Mouse (Mus musculus) heart, embryonic 10.5 days (tissue): ENCODE measurements around the gene Cpsf6. TPM values are rescaled to one million over a fixed set of nuclear protein-coding genes. Genes with fewer than 3 reads are reported as not detected.
A peak's percentile ranks its signal among the peaks of the same experiment; 100 is the strongest.

Experiments used
- DNase-seq: peaks from one replicate; pipeline ENCODE4 v3.0.0-alpha.2; 2017; ENCODE audit warnings: low spot score
- H3K27ac ChIP-seq: fragments of 300-500 bp; sonication (generic); 2 replicates; pipeline ENCODE4 v1.5.1; 2016; ENCODE audit warnings: mild to moderate bottlenecking
- H3K27me3 ChIP-seq: fragments of 300-500 bp; sonication (generic); 2 replicates; pipeline ENCODE4 v1.6.1; 2016; ENCODE audit warnings: mild to moderate bottlenecking; ENCODE audit not compliant: poor library complexity, insufficient read depth, severe bottlenecking
- H3K36me3 ChIP-seq: fragments of 300-500 bp; sonication (generic); 2 replicates; pipeline ENCODE4 v1.6.1; 2016; ENCODE audit warnings: mild to moderate bottlenecking, moderate library complexity
- H3K4me1 ChIP-seq: fragments of 300-500 bp; sonication (generic); 2 replicates; pipeline ENCODE4 v1.6.1; 2016; ENCODE audit warnings: mild to moderate bottlenecking
- H3K4me3 ChIP-seq: fragments of 300-500 bp; sonication (generic); 2 replicates; pipeline ENCODE4 v1.5.1; 2016; ENCODE audit warnings: mild to moderate bottlenecking, moderate library complexity
- H3K9me3 ChIP-seq: fragments of 300-500 bp; sonication (generic); 2 replicates; pipeline ENCODE4 v1.6.1; 2016; ENCODE audit warnings: mild to moderate bottlenecking, moderate library complexity
- WGBS: fragments of 180-500 bp; shearing (Covaris S2); methylation state at CpG from one replicate; pipeline ENCODE4 v1.1.7; 2016; 5-methylcytosine and 5-hydroxymethylcytosine counted together
- polyA plus RNA-seq: library from polyadenylated mRNA; unstranded; fragments of >200 nt; fragmentation: Nextera tagmentation; extraction: Ambion mirVana; gene quantifications from 2 replicates; pipeline ENCODE4 v1.2.1, GENCODE M21; 2016

The Cpsf6 gene
- polyA plus RNA-seq, 1 experiment from 2014 or later: 138 TPM

DNA sequence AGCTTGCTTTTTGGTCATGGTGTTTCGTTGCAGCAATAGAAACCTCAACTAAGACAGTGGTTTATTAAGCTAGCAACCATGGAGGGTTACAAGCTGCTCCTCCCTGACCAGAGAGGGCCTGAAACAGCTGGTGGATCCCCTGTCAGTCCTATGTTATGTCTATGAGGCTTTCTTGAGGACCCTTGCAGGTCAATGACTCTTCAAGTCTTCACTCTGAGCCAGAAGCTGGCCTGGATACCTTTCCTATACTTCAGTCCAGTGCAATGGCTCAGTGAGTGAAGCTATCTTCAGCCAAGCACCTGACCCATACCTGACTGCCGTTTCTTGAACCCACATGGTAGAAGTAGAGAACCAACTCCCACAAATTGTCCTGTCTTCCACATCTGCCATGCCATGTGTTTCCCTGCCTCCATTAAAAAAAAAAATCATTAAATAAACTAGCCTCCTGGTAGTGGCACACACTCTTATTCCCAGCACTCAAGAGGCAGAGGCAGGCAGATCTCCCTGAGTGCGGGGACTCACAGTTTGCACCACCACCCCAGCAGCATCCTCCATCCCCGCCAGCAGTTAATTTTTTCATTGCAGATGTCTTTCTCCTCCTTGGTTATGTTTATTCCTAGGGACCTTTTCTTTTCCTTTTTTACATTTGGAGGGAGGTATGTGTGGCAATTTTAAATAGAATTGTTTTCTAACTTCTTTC, 4.7 kb upstream of the Cpsf6 start:
- Histone ChIP-seq H3K9me3 (no peaks in the 10 kb centered on the region), H3K4me1 (no peaks in the 10 kb centered on the region), H3K27me3 (peaks cover 4% of the 10 kb centered on the region; the same call in 1 of the 2 replicates), H3K36me3 (no peaks in the 10 kb centered on the region), H3K27ac (no peak overlapping the region), H3K4me3 (no peak overlapping the region)
- WGBS: 79% methylated on average over 4 of the region's 4 CpGs
- DNase-seq: no peak

DNA sequence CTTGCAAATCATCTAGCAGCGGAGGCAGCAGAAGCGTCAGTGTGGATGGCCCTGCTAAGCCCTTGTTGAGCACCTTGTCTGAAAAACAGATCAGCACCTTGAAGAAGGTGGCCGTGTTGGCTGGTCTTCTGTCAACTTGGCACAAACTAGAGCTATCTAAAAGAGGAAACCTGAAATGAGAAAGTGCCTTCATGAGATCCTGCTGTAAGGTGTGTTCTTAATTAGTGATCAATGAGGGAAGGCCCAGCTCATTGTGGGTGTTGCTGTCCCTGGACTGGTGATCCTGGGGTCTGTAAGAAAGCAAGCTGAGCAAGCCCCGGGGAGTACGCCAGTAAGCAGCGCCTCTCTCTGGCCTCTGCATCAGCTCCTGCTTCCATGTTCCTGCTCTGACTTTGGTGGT, 4.1 kb upstream of the Cpsf6 start:
- H3K4me1 ChIP-seq: no peaks in the 10 kb centered on the region
- WGBS: 70% methylated on average over 6 of the region's 6 CpGs
- H3K27me3 ChIP-seq: peaks cover 4% of the 10 kb centered on the region; the same call in 1 of the 2 replicates
- no peaks in the 10 kb centered on the region for H3K9me3 ChIP-seq
- H3K36me3 ChIP-seq: no peaks in the 10 kb centered on the region
- H3K27ac ChIP-seq: no peak overlapping the region
- no peak for DNase-seq
- H3K4me3 ChIP-seq: no peak overlapping the region

GRCm38 (mm10) chr10:117382996-117383550, 3.3 kb upstream of the Cpsf6 start:
- 82% methylated on average over 8 of the region's 8 CpGs for WGBS

DNA sequence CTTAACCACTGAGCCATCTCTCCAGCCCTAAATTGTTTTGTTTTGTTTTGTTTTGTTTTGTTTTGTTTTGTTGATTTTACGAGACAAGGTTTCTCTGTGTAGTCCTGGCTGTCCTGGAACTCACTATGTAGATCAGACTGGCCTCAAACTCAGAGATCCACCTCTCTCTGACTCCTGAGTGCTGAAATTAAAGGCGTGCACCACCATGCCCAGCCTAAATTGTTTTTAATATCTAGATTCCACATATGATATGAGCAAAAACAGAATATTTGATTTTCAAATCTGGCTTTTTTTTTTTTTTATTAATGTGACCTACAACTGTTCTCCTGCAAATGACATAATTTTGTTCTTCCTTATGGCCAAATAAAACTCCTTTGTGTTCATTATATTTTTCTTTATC, 2.3 kb upstream of the Cpsf6 start:
- Histone ChIP-seq H3K4me1 (no peaks in the 10 kb centered on the region), H3K27me3 (no peaks in the 10 kb centered on the region), H3K36me3 (no peaks in the 10 kb centered on the region), H3K4me3 (no peak overlapping the region), H3K9me3 (no peaks in the 10 kb centered on the region), H3K27ac (no peak overlapping the region)
- WGBS: 74% methylated on average over 2 of the region's 2 CpGs
- DNase-seq: no peak

More at GRCm38 (mm10) chr10:117382996-117383550, 3.3 kb upstream of the Cpsf6 start:
- H3K4me1 ChIP-seq: no peaks in the 10 kb centered on the region
- no peaks in the 10 kb centered on the region for H3K36me3 ChIP-seq
- no peak overlapping the region for H3K4me3 ChIP-seq
- no peaks in the 10 kb centered on the region for H3K9me3 ChIP-seq
- no peak for DNase-seq
- H3K27ac ChIP-seq: no peak overlapping the region
- no peaks in the 10 kb centered on the region for H3K27me3 ChIP-seq

- Histone ChIP-seq H3K4me1 (no peaks in the 10 kb centered on the region), H3K9me3 (no peaks in the 10 kb centered on the region), H3K36me3 (no peaks in the 10 kb centered on the region), H3K4me3 (no peak overlapping the region), H3K27ac (no peak overlapping the region), H3K27me3 (no peaks in the 10 kb centered on the region)
- 98% methylated on average over 4 of the region's 4 CpGs for WGBS
- DNase-seq: no peak
These were observed 1.1 kb upstream of the Cpsf6 start for GRCm38 (mm10) chr10:117380721-117381570.

DNA sequence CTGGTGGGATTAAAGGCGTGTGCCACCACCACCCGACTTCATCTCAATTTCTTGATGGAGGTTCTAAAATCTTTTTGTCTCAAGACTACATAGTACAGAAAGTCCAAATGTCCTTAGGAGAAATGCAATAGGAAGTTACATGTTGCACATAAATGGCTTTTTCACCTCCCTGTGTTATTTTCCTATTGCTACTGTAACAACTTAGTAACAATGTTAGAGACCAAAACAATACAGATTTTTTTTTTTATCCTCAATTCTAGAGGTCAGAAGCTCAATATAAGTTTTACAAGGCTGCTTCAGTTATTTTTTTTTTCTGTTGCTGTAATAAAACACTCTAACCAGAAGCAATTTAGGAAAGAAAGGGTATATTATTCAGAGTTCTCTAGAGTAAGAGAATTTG, 374 bp downstream of the Cpsf6 start:
- no peak overlapping the region for H3K4me3 ChIP-seq
- peaks cover 5% of the 10 kb centered on the region; the same call in 1 of the 2 replicates for H3K4me1 ChIP-seq
- DNase-seq: no peak
- no peaks in the 10 kb centered on the region for H3K36me3 ChIP-seq
- H3K9me3 ChIP-seq: no peaks in the 10 kb centered on the region
- H3K27ac ChIP-seq: no peak overlapping the region
- WGBS: 90% methylated on average over 2 of the region's 2 CpGs
- no peaks in the 10 kb centered on the region for H3K27me3 ChIP-seq

DNA sequence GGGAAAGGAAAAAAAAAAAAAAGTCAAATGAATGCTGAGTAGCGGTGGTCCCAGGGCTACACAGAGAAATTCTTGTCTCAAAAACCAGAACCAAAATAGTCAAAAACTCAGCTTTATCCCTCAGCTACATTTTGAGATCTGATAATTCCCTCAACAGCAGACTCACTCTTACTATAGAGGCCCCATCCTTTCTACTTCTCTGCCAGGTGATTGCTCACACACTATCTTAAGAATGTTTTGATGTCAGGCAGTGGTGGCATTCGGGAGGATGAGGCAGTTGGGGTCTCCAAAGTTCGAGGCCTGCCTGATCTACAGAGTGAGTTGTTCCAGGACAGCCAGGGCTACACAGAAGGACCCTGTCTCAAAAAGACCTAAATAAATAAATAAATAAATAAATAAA, 1.2 kb downstream of the Cpsf6 start:
- Histone ChIP-seq H3K27ac (no peak overlapping the region), H3K4me3 (no peak overlapping the region), H3K27me3 (no peaks in the 10 kb centered on the region), H3K9me3 (no peaks in the 10 kb centered on the region), H3K4me1 (peaks cover 5% of the 10 kb centered on the region; the same call in 1 of the 2 replicates), H3K36me3 (no peaks in the 10 kb centered on the region)
- 82% methylated on average over 3 of the region's 3 CpGs for WGBS
- no peak for DNase-seq

DNA sequence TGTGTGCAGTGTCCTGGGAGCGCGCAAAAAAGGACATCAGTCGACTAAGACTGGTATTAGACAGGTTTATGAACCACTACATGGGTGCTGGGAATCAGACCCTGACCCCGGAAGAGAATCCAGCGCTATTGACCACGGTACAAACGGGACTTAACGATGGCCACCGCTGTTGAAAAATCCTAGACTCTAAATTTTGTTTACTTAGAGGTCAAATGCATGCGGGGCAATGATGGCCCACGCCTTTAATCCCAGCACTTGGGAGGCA, 1.6 kb downstream of the Cpsf6 start:
- peaks cover 5% of the 10 kb centered on the region; the same call in 1 of the 2 replicates for H3K4me1 ChIP-seq
- DNase-seq: no peak
- no peaks in the 10 kb centered on the region for H3K36me3 ChIP-seq
- no peak overlapping the region for H3K27ac ChIP-seq
- H3K27me3 ChIP-seq: no peaks in the 10 kb centered on the region
- H3K4me3 ChIP-seq: no peak overlapping the region
- no peaks in the 10 kb centered on the region for H3K9me3 ChIP-seq
- WGBS: 92% methylated on average over 11 of the region's 11 CpGs

DNA sequence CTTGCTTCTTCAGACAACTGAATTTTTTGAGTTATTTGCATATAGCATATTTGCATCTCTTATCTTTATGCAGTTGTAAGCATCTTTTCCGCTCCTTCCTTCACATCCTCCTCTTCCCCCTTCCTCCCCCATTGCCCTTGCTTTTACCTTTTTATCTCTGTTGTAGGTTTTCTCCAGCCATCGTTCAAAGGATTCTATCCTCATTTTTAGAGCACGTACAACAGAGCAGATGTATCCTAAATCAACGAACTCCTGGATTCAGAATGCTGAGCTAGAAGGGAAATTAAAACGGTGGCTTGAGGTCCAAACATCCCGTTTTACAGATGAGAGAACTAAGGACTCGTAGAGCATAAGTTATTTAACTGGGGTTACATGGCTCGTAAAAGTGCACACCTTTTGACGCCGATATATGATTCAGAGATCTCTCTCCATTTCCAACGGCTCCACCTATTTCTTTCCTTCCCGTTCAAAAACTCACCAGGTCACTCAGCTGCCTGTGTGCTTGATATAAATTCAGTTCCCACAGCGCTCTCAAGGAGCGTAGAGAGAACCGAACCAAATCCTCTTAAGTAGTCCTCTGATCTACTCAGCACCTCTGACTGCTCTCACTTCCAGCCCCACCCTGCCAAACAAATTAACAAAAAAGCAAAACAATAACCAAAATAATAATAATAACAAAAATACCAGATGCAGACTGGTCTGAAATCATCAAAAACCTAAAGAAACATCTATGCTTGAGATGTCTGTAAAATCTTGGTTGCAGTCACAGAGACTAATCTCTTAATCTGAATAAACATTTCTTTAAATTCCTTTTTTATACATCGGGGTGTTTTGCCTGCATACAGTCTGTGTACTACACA, 2.2 kb downstream of the Cpsf6 start:
- Histone ChIP-seq H3K4me3 (peak overlapping the region; percentile 97), H3K9me3 (no peaks in the 10 kb centered on the region), H3K27me3 (no peaks in the 10 kb centered on the region), H3K27ac (peak overlapping the region; percentile 99; the same call in 1 of the 2 replicates), H3K36me3 (no peaks in the 10 kb centered on the region), H3K4me1 (peaks cover 5% of the 10 kb centered on the region; the same call in 1 of the 2 replicates)
- 20% methylated on average over 16 of the region's 16 CpGs for whole genome bisulfite sequencing
- no peak for DNase-seq

DNA sequence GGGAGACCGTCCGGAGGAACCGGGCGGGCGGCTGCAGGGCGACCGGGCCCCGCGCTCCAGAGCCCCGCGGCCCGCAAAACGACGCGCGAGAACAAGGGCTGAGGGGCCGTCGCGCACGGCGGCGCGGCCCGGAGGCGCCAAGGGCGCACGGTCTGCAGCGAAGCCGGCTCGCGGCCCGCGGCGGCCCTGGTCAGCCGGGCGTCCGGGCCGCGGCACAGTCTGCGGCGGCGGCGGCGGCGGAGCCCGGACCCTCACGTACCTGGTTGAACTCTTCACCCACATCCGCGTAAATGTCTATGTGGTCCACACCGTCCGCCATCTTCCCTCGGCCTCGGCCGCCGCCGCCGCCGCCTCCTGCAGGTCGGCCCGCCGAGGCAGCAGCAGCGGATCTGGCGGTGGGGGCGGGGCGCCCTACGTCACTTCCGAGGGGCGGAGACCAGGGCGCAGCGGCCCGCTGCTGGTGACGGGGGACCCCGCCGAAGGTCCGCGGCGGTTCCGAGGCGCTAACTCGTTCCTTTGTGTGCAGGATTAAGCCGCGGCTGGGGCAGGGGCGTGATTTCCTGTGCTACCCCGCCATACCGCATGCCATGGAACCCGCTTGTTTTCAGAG, 3.1 kb downstream of the Cpsf6 start:
- H3K27me3 ChIP-seq: no peaks in the 10 kb centered on the region
- peaks cover 5% of the 10 kb centered on the region; the same call in 1 of the 2 replicates for H3K4me1 ChIP-seq
- no peaks in the 10 kb centered on the region for H3K36me3 ChIP-seq
- DNase-seq: peak; percentile 96
- peak overlapping the region; percentile 97 for H3K4me3 ChIP-seq
- WGBS: under 1% methylated on average over 85 of the region's 86 CpGs
- H3K9me3 ChIP-seq: no peaks in the 10 kb centered on the region
- H3K27ac ChIP-seq: peak overlapping the region; percentile 99

GRCm38 (mm10) chr10:117375841-117376579, 3.8 kb downstream of the Cpsf6 start:
- Histone ChIP-seq H3K36me3 (no peaks in the 10 kb centered on the region), H3K4me1 (peaks cover 5% of the 10 kb centered on the region; the same call in 1 of the 2 replicates), H3K4me3 (peak overlapping the region; percentile 97), H3K27me3 (no peaks in the 10 kb centered on the region), H3K27ac (peak overlapping the region; percentile 99), H3K9me3 (no peaks in the 10 kb centered on the region)
- under 1% methylated on average over 55 of the region's 74 CpGs for WGBS
- DNase-seq: peak; percentile 82
